Comparison of ENCODE assay signal across 36 mouse cellular contexts in genomic region chr4:68922944-68923343, GRCm38 (mm10). TPM values are rescaled to one million over a fixed set of nuclear protein-coding genes. Genes with fewer than 3 reads are reported as not detected.
"Had no signal": no experiment of that assay in that cellular context is flagged by ENCODE, and none has a peak within 500 bp of the region (broad histone marks: within the 10 kb centered on the region; RNA-seq: fewer than 3 reads in every experiment).

No protein-coding gene starts in this region.

- ATAC-seq: hindbrain, embryonic 16.5 days; hindbrain, postnatal 0 days; inflammation-experienced regulatory T-cells, adult 6 months; intestine, embryonic 15.5 days; intestine, embryonic 16.5 days; intestine, postnatal 0 days had no signal

- H3K9me3 ChIP-seq: heart, embryonic 10.5 days; heart, embryonic 12.5 days; heart, embryonic 13.5 days; heart, embryonic 15.5 days; hindbrain, embryonic 10.5 days; hindbrain, embryonic 12.5 days; hindbrain, embryonic 13.5 days; hindbrain, embryonic 15.5 days; intestine, embryonic 15.5 days; kidney, embryonic 15.5 days had no signal

- H3K27ac ChIP-seq: heart, embryonic 10.5 days; heart, embryonic 13.5 days; heart, embryonic 15.5 days; hindbrain, embryonic 10.5 days; hindbrain, embryonic 12.5 days; hindbrain, embryonic 13.5 days; hindbrain, embryonic 14.5 days; hindbrain, embryonic 15.5 days; hindbrain, postnatal 0 days; intestine, embryonic 15.5 days; kidney, embryonic 15.5 days; kidney, postnatal 0 days; layer of hippocampus, adult 2 months had no signal

- H3K27me3 ChIP-seq: heart, embryonic 12.5 days; heart, embryonic 13.5 days; heart, embryonic 15.5 days; hindbrain, embryonic 12.5 days; hindbrain, embryonic 13.5 days; hindbrain, embryonic 15.5 days; intestine, embryonic 15.5 days; kidney, embryonic 15.5 days had no signal

- H3K36me3 ChIP-seq: heart, embryonic 10.5 days; heart, embryonic 12.5 days; heart, embryonic 13.5 days; heart, embryonic 15.5 days; hindbrain, embryonic 10.5 days; hindbrain, embryonic 12.5 days; hindbrain, embryonic 13.5 days; hindbrain, embryonic 15.5 days; intestine, embryonic 15.5 days; kidney, embryonic 15.5 days had no signal

- H3K4me2 ChIP-seq: heart, embryonic 11.5 days; heart, embryonic 12.5 days; heart, embryonic 13.5 days; heart, embryonic 15.5 days; hindbrain, embryonic 12.5 days; hindbrain, embryonic 13.5 days; hindbrain, embryonic 14.5 days; hindbrain, embryonic 15.5 days; intestine, embryonic 15.5 days; kidney, embryonic 15.5 days had no signal

- H3K9ac ChIP-seq: heart, embryonic 12.5 days; heart, embryonic 13.5 days; heart, embryonic 15.5 days; hindbrain, embryonic 12.5 days; hindbrain, embryonic 13.5 days; hindbrain, embryonic 14.5 days; hindbrain, embryonic 15.5 days; intestine, embryonic 15.5 days; kidney, embryonic 15.5 days had no signal

- H3K4me1 ChIP-seq: heart, embryonic 10.5 days; heart, embryonic 12.5 days; heart, embryonic 13.5 days; heart, embryonic 15.5 days; hindbrain, embryonic 10.5 days; hindbrain, embryonic 12.5 days; hindbrain, embryonic 15.5 days; intestine, embryonic 15.5 days; kidney, embryonic 15.5 days had no signal

- DNase-seq: heart, postnatal 10 days; heart, postnatal 14 days; heart, postnatal 36 days; heart, postnatal 4 days; kidney, adult 11 months; kidney, adult 18-20 months; kidney, adult 2 months; kidney, adult 8-10 months; kidney, adult 9 months; kidney, postnatal 10 days; kidney, postnatal 14 days; kidney, postnatal 25 days; kidney, postnatal 36 days; kidney, postnatal 4 days; layer of hippocampus, adult 9-11 months; layer of hippocampus, postnatal 36 days had no signal

- H3K4me3 ChIP-seq: heart, embryonic 10.5 days; heart, embryonic 12.5 days; heart, embryonic 13.5 days; heart, embryonic 15.5 days; hindbrain, embryonic 10.5 days; hindbrain, embryonic 12.5 days; hindbrain, embryonic 13.5 days; hindbrain, embryonic 15.5 days; intestine, embryonic 15.5 days; kidney, embryonic 15.5 days; layer of hippocampus, adult 2 months had no signal

RNA-seq across cellular contexts. Expression of gene Brinp1, which starts 31.3 kb away (rescaled TPM):
- total RNA-seq: hematopoietic stem cell, adult 5-6 weeks had no signal
- polyA plus RNA-seq: inflammation-experienced regulatory T-cells, adult 6 months had no signal
